Mouse (Mus musculus): ENCODE data around the gene Atp11a. TPM values are rescaled to one million over a fixed set of nuclear protein-coding genes. Genes with fewer than 3 reads are reported as not detected.

The Atp11a gene
- polyA plus RNA-seq, 1 experiment from 2014 or later, result 7.4 TPM

GRCm38 (mm10) chr8:12831659-12832589 is 75.1 kb downstream of the Atp11a start:
- H3K4me2 ChIP-seq (replicated peaks; ENCODE audit: low read depth), result no peak overlapping the region
- no peaks in the 10 kb centered on the region for H3K9me3 ChIP-seq (ENCODE audit: control insufficient read depth, low read length)
- no peak overlapping the region for H3K27ac ChIP-seq (replicated peaks)
- no peak overlapping the region for H3K9ac ChIP-seq (ENCODE audit: low read length)
- TF ChIP-seq CTCF (IDR thresholded peaks at IDR 0.05; ENCODE audit: low read depth), result no peak
- TF ChIP-seq EP300 (optimal IDR thresholded peaks at IDR 0.05), result no peak
- no peak overlapping the region for H3K4me3 ChIP-seq (ENCODE audit: low read depth, low read length)
- DNase-seq (ENCODE audit: low spot score) (no peak), ATAC-seq (ENCODE audit: low FRiP score, low TSS enrichment) (no peak)
- WGBS, result 90% methylated on average over 7 of the region's 7 CpGs
- peaks cover 19% of the 10 kb centered on the region for H3K36me3 ChIP-seq (ENCODE audit: control insufficient read depth, insufficient read depth, low read length)
- H3K4me1 ChIP-seq (replicated peaks; ENCODE audit: control insufficient read depth, insufficient read depth), result no peaks in the 10 kb centered on the region
- H3K27me3 ChIP-seq (ENCODE audit: control insufficient read depth, insufficient read depth, low read length), result no peaks in the 10 kb centered on the region

GRCm38 (mm10) chr8:12833616-12834015 is 76.8 kb downstream of the Atp11a start:
- Histone ChIP-seq H3K27ac (replicated peaks) (no peak overlapping the region), H3K4me3 (ENCODE audit: low read depth, low read length) (no peak overlapping the region), H3K9ac (ENCODE audit: low read length) (no peak overlapping the region), H3K4me2 (replicated peaks; ENCODE audit: low read depth) (no peak overlapping the region), H3K36me3 (ENCODE audit: control insufficient read depth, insufficient read depth, low read length) (peaks cover 16% of the 10 kb centered on the region), H3K9me3 (ENCODE audit: control insufficient read depth, low read length) (no peaks in the 10 kb centered on the region), H3K27me3 (ENCODE audit: control insufficient read depth, insufficient read depth, low read length) (no peaks in the 10 kb centered on the region), H3K4me1 (replicated peaks; ENCODE audit: control insufficient read depth, insufficient read depth) (no peaks in the 10 kb centered on the region)
- WGBS, result 91% methylated on average over 5 of the region's 5 CpGs
- DNase-seq (ENCODE audit: low spot score) (no peak), ATAC-seq (ENCODE audit: low FRiP score, low TSS enrichment) (no peak)
- TF ChIP-seq EP300 (optimal IDR thresholded peaks at IDR 0.05) (no peak), CTCF (IDR thresholded peaks at IDR 0.05; ENCODE audit: low read depth) (no peak)

- WGBS, result 90% methylated on average over 7 of the region's 7 CpGs
- Histone ChIP-seq H3K9me3 (ENCODE audit: control insufficient read depth, low read length) (no peaks in the 10 kb centered on the region), H3K4me2 (replicated peaks; ENCODE audit: low read depth) (no peak overlapping the region), H3K4me3 (ENCODE audit: low read depth, low read length) (no peak overlapping the region), H3K27ac (replicated peaks) (no peak overlapping the region), H3K4me1 (replicated peaks; ENCODE audit: control insufficient read depth, insufficient read depth) (no peaks in the 10 kb centered on the region), H3K36me3 (ENCODE audit: control insufficient read depth, insufficient read depth, low read length) (peaks cover 6% of the 10 kb centered on the region; the same call in 1 of the 2 replicates), H3K27me3 (ENCODE audit: control insufficient read depth, insufficient read depth, low read length) (no peaks in the 10 kb centered on the region), H3K9ac (ENCODE audit: low read length) (no peak overlapping the region)
- TF ChIP-seq EP300 (optimal IDR thresholded peaks at IDR 0.05), result no peak
- ATAC-seq (ENCODE audit: low FRiP score, low TSS enrichment) (no peak), DNase-seq (ENCODE audit: low spot score) (no peak)
Measured at GRCm38 (mm10) chr8:12840834-12841233, 84.0 kb downstream of the Atp11a start.

- Histone ChIP-seq H3K27me3 (ENCODE audit: control insufficient read depth, insufficient read depth, low read length) (no peaks in the 10 kb centered on the region), H3K36me3 (ENCODE audit: control insufficient read depth, insufficient read depth, low read length) (peaks cover 6% of the 10 kb centered on the region; the same call in 1 of the 2 replicates), H3K27ac (replicated peaks) (no peak overlapping the region), H3K9ac (ENCODE audit: low read length) (no peak overlapping the region), H3K4me3 (ENCODE audit: low read depth, low read length) (no peak overlapping the region), H3K4me2 (replicated peaks; ENCODE audit: low read depth) (no peak overlapping the region), H3K9me3 (ENCODE audit: control insufficient read depth, low read length) (no peaks in the 10 kb centered on the region), H3K4me1 (replicated peaks; ENCODE audit: control insufficient read depth, insufficient read depth) (no peaks in the 10 kb centered on the region)
- TF ChIP-seq CTCF (IDR thresholded peaks at IDR 0.05; ENCODE audit: low read depth) (no peak), EP300 (optimal IDR thresholded peaks at IDR 0.05) (no peak)
- ATAC-seq (ENCODE audit: low FRiP score, low TSS enrichment) (no peak), DNase-seq (ENCODE audit: low spot score) (no peak)
- WGBS, result 88% methylated on average over 11 of the region's 11 CpGs
Measured at GRCm38 (mm10) chr8:12842342-12842995, 85.7 kb downstream of the Atp11a start.

- Histone ChIP-seq H3K27me3 (ENCODE audit: control insufficient read depth, insufficient read depth, low read length) (no peaks in the 10 kb centered on the region), H3K9ac (ENCODE audit: low read length) (no peak overlapping the region), H3K36me3 (ENCODE audit: control insufficient read depth, insufficient read depth, low read length) (peaks cover 9% of the 10 kb centered on the region), H3K9me3 (ENCODE audit: control insufficient read depth, low read length) (no peaks in the 10 kb centered on the region), H3K4me2 (replicated peaks; ENCODE audit: low read depth) (no peak overlapping the region), H3K27ac (replicated peaks) (no peak overlapping the region), H3K4me3 (ENCODE audit: low read depth, low read length) (no peak overlapping the region), H3K4me1 (replicated peaks; ENCODE audit: control insufficient read depth, insufficient read depth) (no peaks in the 10 kb centered on the region)
- TF ChIP-seq EP300 (optimal IDR thresholded peaks at IDR 0.05) (no peak), CTCF (IDR thresholded peaks at IDR 0.05; ENCODE audit: low read depth) (no peak)
- ATAC-seq (ENCODE audit: low FRiP score, low TSS enrichment), result no peak
- no peak for DNase-seq (ENCODE audit: low spot score)
- WGBS, result 93% methylated on average over 16 of the region's 16 CpGs
Measured at GRCm38 (mm10) chr8:12844347-12844950, 87.6 kb downstream of the Atp11a start.
